Mouse (Mus musculus) small intestine, adult 2 months (tissue): ENCODE measurements around the gene Ackr4. TPM values are rescaled to one million over a fixed set of nuclear protein-coding genes. Genes with fewer than 3 reads are reported as not detected.

Experiments
- H3K27ac ChIP-seq: fragments of 200-500 bp; 2 replicates; pipeline ENCODE4 v1.5.1; 2012; ENCODE audit warnings: low read depth, low read length, control low read depth, inconsistent platforms; ENCODE audit not compliant: insufficient read depth
- H3K27me3 ChIP-seq: fragments of 200-500 bp; 2 replicates; pipeline ENCODE4 v1.6.1; 2012; ENCODE audit warnings: mild to moderate bottlenecking, moderate library complexity, low read length, inconsistent platforms; ENCODE audit not compliant: control insufficient read depth, insufficient read depth
- H3K36me3 ChIP-seq: fragments of 200-500 bp; 2 replicates; pipeline ENCODE4 v1.6.1; 2012; ENCODE audit warnings: mild to moderate bottlenecking, low read length, control low read depth, inconsistent platforms; ENCODE audit not compliant: control insufficient read depth, insufficient read depth
- H3K4me1 ChIP-seq: fragments of 200-500 bp; 2 replicates; pipeline ENCODE4 v1.6.1; 2012; ENCODE audit warnings: low read length, inconsistent platforms, mixed read lengths; ENCODE audit not compliant: control insufficient read depth, insufficient read depth, insufficient read length
- H3K4me3 ChIP-seq: fragments of 200-500 bp; 2 replicates; pipeline ENCODE4 v1.5.1; 2012; ENCODE audit warnings: low read depth, mild to moderate bottlenecking, control low read depth, inconsistent platforms, low read length, moderate library complexity
- CTCF ChIP-seq: fragments of 200-500 bp; IDR thresholded peaks from 2 replicates; pipeline ENCODE4 v1.5.1; 2012; ENCODE audit warnings: low read depth, mild to moderate bottlenecking, control low read depth, inconsistent platforms, low read length, moderate library complexity, mixed read lengths; ENCODE audit not compliant: insufficient replicate concordance, insufficient read length; ENCODE audit errors: extremely low read depth
- POLR2A ChIP-seq: fragments of 200-500 bp; IDR thresholded peaks from 2 replicates; pipeline ENCODE4 v1.6.1; 2012; ENCODE audit warnings: low read depth, mild to moderate bottlenecking, control low read depth, inconsistent platforms, low read length, moderate library complexity
- WGBS: fragments of 180-500 bp; shearing (Covaris S2); methylation state at CpG from one replicate; pipeline ENCODE4 v1.1.7; 2018; 5-methylcytosine and 5-hydroxymethylcytosine counted together
- polyA plus RNA-seq: library from polyadenylated mRNA; depleted of rRNA; stranded (reverse); fragments of >200 nt; gene quantifications from 2 replicates; pipeline ENCODE4 v1.2.3, GENCODE M21; 2012

Ackr4 gene
- polyA plus RNA-seq, 1 experiment, result 3.2 TPM

GRCm38 (mm10) chr9:104107482-104107881, 19.3 kb downstream of the Ackr4 start:
- WGBS, result 53% methylated on average over 6 of the region's 6 CpGs
- H3K27ac ChIP-seq, result no peak overlapping the region
- TF ChIP-seq POLR2A (no peak), CTCF (no peak)
- H3K4me3 ChIP-seq, result no peak overlapping the region
- H3K36me3 ChIP-seq, result peaks cover 9% of the 10 kb centered on the region
- H3K4me1 ChIP-seq, result no peaks in the 10 kb centered on the region
- no peaks in the 10 kb centered on the region for H3K27me3 ChIP-seq

GRCm38 (mm10) chr9:104106930-104107329, 19.8 kb downstream of the Ackr4 start:
- no peaks in the 10 kb centered on the region for H3K4me1 ChIP-seq
- no peak overlapping the region for H3K27ac ChIP-seq
- H3K27me3 ChIP-seq, result no peaks in the 10 kb centered on the region
- no peak overlapping the region for H3K4me3 ChIP-seq
- H3K36me3 ChIP-seq, result peaks cover 9% of the 10 kb centered on the region
- WGBS, result 73% methylated on average over 9 of the region's 9 CpGs
- TF ChIP-seq CTCF (no peak), POLR2A (no peak)

GRCm38 (mm10) chr9:104104986-104105385, 21.7 kb downstream of the Ackr4 start:
- 86% methylated on average over 2 of the region's 2 CpGs for WGBS
- peaks cover 11% of the 10 kb centered on the region for H3K36me3 ChIP-seq

GRCm38 (mm10) chr9:104102901-104103300, 23.8 kb downstream of the Ackr4 start:
- Histone ChIP-seq H3K36me3 (peaks cover 23% of the 10 kb centered on the region), H3K27ac (no peak overlapping the region), H3K27me3 (no peaks in the 10 kb centered on the region), H3K4me1 (no peaks in the 10 kb centered on the region), H3K4me3 (no peak overlapping the region)
- WGBS, result 64% methylated on average over 2 of the region's 2 CpGs
- TF ChIP-seq CTCF (no peak), POLR2A (no peak)

More at GRCm38 (mm10) chr9:104104986-104105385, 21.7 kb downstream of the Ackr4 start:
- no peak for TF ChIP-seq CTCF
- no peak for TF ChIP-seq POLR2A
- no peaks in the 10 kb centered on the region for H3K27me3 ChIP-seq
- H3K4me1 ChIP-seq, result no peaks in the 10 kb centered on the region
- H3K4me3 ChIP-seq, result no peak overlapping the region
- no peak overlapping the region for H3K27ac ChIP-seq

- H3K4me3 ChIP-seq, result no peak overlapping the region
- H3K36me3 ChIP-seq, result peaks cover 24% of the 10 kb centered on the region
- H3K27me3 ChIP-seq, result no peaks in the 10 kb centered on the region
- H3K27ac ChIP-seq, result no peak overlapping the region
- no peaks in the 10 kb centered on the region for H3K4me1 ChIP-seq
- no peak for TF ChIP-seq POLR2A
- no peak for TF ChIP-seq CTCF
- WGBS, result 58% methylated on average over 6 of the region's 6 CpGs
These were observed 24.4 kb downstream of the Ackr4 start for GRCm38 (mm10) chr9:104102301-104102700.

GRCm38 (mm10) chr9:104101458-104101857, 25.3 kb downstream of the Ackr4 start:
- no peak overlapping the region for H3K4me3 ChIP-seq
- no peaks in the 10 kb centered on the region for H3K4me1 ChIP-seq
- no peaks in the 10 kb centered on the region for H3K27me3 ChIP-seq
- H3K36me3 ChIP-seq, result peaks cover 29% of the 10 kb centered on the region
- TF ChIP-seq POLR2A (no peak), CTCF (no peak)
- no peak overlapping the region for H3K27ac ChIP-seq
- 73% methylated on average over 3 of the region's 3 CpGs for WGBS

- H3K4me1 ChIP-seq, result no peaks in the 10 kb centered on the region
- 67% methylated on average over 7 of the region's 7 CpGs for WGBS
- peaks cover 27% of the 10 kb centered on the region for H3K36me3 ChIP-seq
- TF ChIP-seq POLR2A (no peak), CTCF (no peak)
- H3K27me3 ChIP-seq, result no peaks in the 10 kb centered on the region
- H3K27ac ChIP-seq, result no peak overlapping the region
- H3K4me3 ChIP-seq, result no peak overlapping the region
These were observed 25.9 kb downstream of the Ackr4 start for GRCm38 (mm10) chr9:104100822-104101221.

GRCm38 (mm10) chr9:104099060-104099459, 27.7 kb downstream of the Ackr4 start:
- Histone ChIP-seq H3K27me3 (no peaks in the 10 kb centered on the region), H3K27ac (no peak overlapping the region), H3K4me3 (no peak overlapping the region), H3K4me1 (no peaks in the 10 kb centered on the region), H3K36me3 (peaks cover 30% of the 10 kb centered on the region)
- no peak for TF ChIP-seq CTCF
- TF ChIP-seq POLR2A, result no peak
- 91% methylated on average over 11 of the region's 11 CpGs for WGBS
